29 mouse cellular contexts compared by ENCODE assay signal in the genomic region with DNA sequence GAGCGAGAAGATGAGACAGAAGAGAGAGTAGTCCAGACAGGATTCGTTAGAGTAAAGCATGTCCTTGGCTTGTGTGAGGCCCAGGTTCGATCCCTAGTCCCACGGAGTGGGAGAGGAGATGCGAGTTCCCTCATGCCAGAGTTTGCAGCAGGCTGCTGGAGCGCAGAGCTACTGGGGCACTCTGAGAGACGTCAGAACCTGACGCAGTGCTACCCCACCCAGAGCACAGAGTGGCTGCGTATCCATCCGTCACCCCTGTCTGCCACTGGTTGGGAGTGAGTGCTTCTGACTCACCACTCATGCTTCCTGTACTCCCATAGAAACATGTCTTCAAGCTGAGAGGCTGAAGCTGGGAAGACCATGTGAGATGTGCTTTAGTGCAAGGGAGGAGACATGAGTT. TPM values are rescaled to one million over a fixed set of nuclear protein-coding genes. Genes with fewer than 3 reads are reported as not detected.
A peak's percentile ranks its signal among the peaks of the same experiment; 100 is the strongest.
DNase-seq lines count a peak whose midpoint lies in the region; ATAC-seq and TF ChIP-seq lines count a peak whose summit lies in the region.
"Had no signal": no experiment of that assay in that cellular context is flagged by ENCODE, and none has a peak within 500 bp of the region (broad histone marks: within the 10 kb centered on the region; RNA-seq: fewer than 3 reads in every experiment).

No protein-coding gene starts in this region.

- no peak overlapping the region for H3K4me3 ChIP-seq in forebrain, postnatal 0 days (ENCODE audit: low read depth, low read length)
- no peak overlapping the region for H3K4me3 ChIP-seq in forebrain, embryonic 12.5 days (replicated peaks)
- H3K4me3 ChIP-seq in olfactory bulb, adult 2 months (ENCODE audit: insufficient read depth, low read depth, low read length): no peak overlapping the region
- no peak overlapping the region for H3K4me3 ChIP-seq in hindbrain, embryonic 10.5 days
- H3K4me3 ChIP-seq: embryonic facial prominence, embryonic 10.5 days; embryonic facial prominence, embryonic 13.5 days; erythroblast, embryonic 14.5 days; forebrain, embryonic 15.5 days; hindbrain, embryonic 13.5 days; intestine, embryonic 15.5 days; kidney, embryonic 15.5 days had no signal

- peaks cover 88% of the 10 kb centered on the region for H3K36me3 ChIP-seq in forebrain, postnatal 0 days (ENCODE audit: insufficient read depth)
- H3K36me3 ChIP-seq in forebrain, embryonic 12.5 days (replicated peaks): peaks cover 84% of the 10 kb centered on the region
- peaks cover 95% of the 10 kb centered on the region for H3K36me3 ChIP-seq in hindbrain, embryonic 10.5 days

- no peaks in the 10 kb centered on the region for H3K4me1 ChIP-seq in forebrain, postnatal 0 days (ENCODE audit: insufficient read depth)
- H3K4me1 ChIP-seq in forebrain, embryonic 12.5 days: no peaks in the 10 kb centered on the region
- peaks cover 13% of the 10 kb centered on the region for H3K4me1 ChIP-seq in olfactory bulb, adult 2 months (ENCODE audit: control insufficient read depth, insufficient read depth, low read length)
- H3K4me1 ChIP-seq in hindbrain, embryonic 10.5 days (replicated peaks): no peaks in the 10 kb centered on the region
- H3K4me1 ChIP-seq: embryonic facial prominence, embryonic 10.5 days; forebrain, embryonic 15.5 days; hindbrain, embryonic 13.5 days had no signal

- no peak overlapping the region for H3K9ac ChIP-seq in forebrain, postnatal 0 days
- H3K9ac ChIP-seq in forebrain, embryonic 12.5 days: no peak overlapping the region
- H3K9ac ChIP-seq: forebrain, embryonic 15.5 days; hindbrain, embryonic 13.5 days; intestine, embryonic 15.5 days; kidney, embryonic 15.5 days had no signal

- no peak for TF ChIP-seq CTCF in forebrain, postnatal 0 days (IDR thresholded peaks at IDR 0.05; ENCODE audit: low read depth)
- TF ChIP-seq CTCF in olfactory bulb, adult 2 months (IDR thresholded peaks at IDR 0.05; ENCODE audit: insufficient read depth, low read depth, low read length): no peak

- no peaks in the 10 kb centered on the region for H3K9me3 ChIP-seq in forebrain, postnatal 0 days (ENCODE audit: low read length)
- no peaks in the 10 kb centered on the region for H3K9me3 ChIP-seq in forebrain, embryonic 12.5 days
- no peaks in the 10 kb centered on the region for H3K9me3 ChIP-seq in hindbrain, embryonic 10.5 days
- H3K9me3 ChIP-seq: embryonic facial prominence, embryonic 10.5 days; embryonic facial prominence, embryonic 13.5 days; forebrain, embryonic 15.5 days; hindbrain, embryonic 13.5 days; intestine, embryonic 15.5 days; kidney, embryonic 15.5 days had no signal

- H3K27me3 ChIP-seq in forebrain, postnatal 0 days (ENCODE audit: insufficient read depth, low read length): no peaks in the 10 kb centered on the region
- H3K27me3 ChIP-seq in forebrain, embryonic 12.5 days: no peaks in the 10 kb centered on the region
- H3K27me3 ChIP-seq in hindbrain, embryonic 10.5 days (ENCODE audit: insufficient read depth, poor library complexity, severe bottlenecking): no peaks in the 10 kb centered on the region
- H3K27me3 ChIP-seq: embryonic facial prominence, embryonic 13.5 days; forebrain, embryonic 15.5 days; hindbrain, embryonic 13.5 days; intestine, embryonic 15.5 days; kidney, embryonic 15.5 days had no signal

- TF ChIP-seq POLR2A in olfactory bulb, adult 2 months (IDR thresholded peaks at IDR 0.05; ENCODE audit: insufficient read depth, low read depth, low read length): no peak

- no peak overlapping the region for H3K4me2 ChIP-seq in forebrain, postnatal 0 days (ENCODE audit: low read depth)
- H3K4me2 ChIP-seq in forebrain, embryonic 12.5 days: no peak overlapping the region
- H3K4me2 ChIP-seq: embryonic facial prominence, embryonic 13.5 days; forebrain, embryonic 15.5 days; heart, embryonic 11.5 days; hindbrain, embryonic 13.5 days; intestine, embryonic 15.5 days; kidney, embryonic 15.5 days had no signal

- ATAC-seq in forebrain, postnatal 0 days: peak; percentile 50; the same call in 1 of the 2 replicates
- no peak for ATAC-seq in forebrain, embryonic 12.5 days (ENCODE audit: low FRiP score)
- ATAC-seq in granulocyte monocyte progenitor cell, adult 5-6 weeks (replicated peaks; ENCODE audit: poor library complexity, severe bottlenecking): no peak
- ATAC-seq: CD4-positive, CD25-positive, alpha-beta regulatory T cell, adult 4 months; forebrain, embryonic 15.5 days; hindbrain, embryonic 16.5 days; intestine, embryonic 15.5 days had no signal

- peak; percentile 28 for DNase-seq in adrenal gland, adult 2 months
- DNase-seq in adrenal gland, postnatal 4 days (ENCODE audit: low spot score in 2 of 2): no peak
- no peak for DNase-seq in forebrain, postnatal 0 days
- peak; percentile 62 for DNase-seq in NIH3T3 (ENCODE audit: low read depth)
- DNase-seq in hindbrain, embryonic 10.5 days (ENCODE audit: low spot score): no peak
- DNase-seq: adrenal gland, postnatal 10 days; cerebellum, adult 8-10 months; cerebellum, postnatal 10 days; cerebellum, postnatal 36 days; embryo, embryonic 11 days; gastrocnemius, postnatal 36 days; kidney, adult 11 months; kidney, adult 8-10 months had no signal

- no peak overlapping the region for H3K27ac ChIP-seq in forebrain, postnatal 0 days (ENCODE audit: low read depth, low read length)
- H3K27ac ChIP-seq in forebrain, embryonic 12.5 days: no peak overlapping the region
- H3K27ac ChIP-seq in olfactory bulb, adult 2 months (ENCODE audit: insufficient read depth, low read depth, low read length): peak overlapping the region; percentile 12; the same call in 1 of the 2 replicates
- no peak overlapping the region for H3K27ac ChIP-seq in hindbrain, embryonic 10.5 days
- H3K27ac ChIP-seq: embryonic facial prominence, embryonic 10.5 days; embryonic facial prominence, embryonic 13.5 days; forebrain, embryonic 15.5 days; hindbrain, embryonic 13.5 days; intestine, embryonic 15.5 days; kidney, embryonic 15.5 days had no signal

- WGBS in forebrain, postnatal 0 days: 87% methylated on average over 10 of the region's 10 CpGs
- 86% methylated on average over 10 of the region's 10 CpGs for WGBS in forebrain, embryonic 12.5 days
- 53% methylated on average over 10 of the region's 10 CpGs for WGBS in olfactory bulb, adult 2 months
- 83% methylated on average over 10 of the region's 10 CpGs for WGBS in hindbrain, embryonic 10.5 days

RNA-seq across cellular contexts. Expression of gene Rbm4b, which starts 14.8 kb away (rescaled TPM):
- total RNA-seq in adrenal gland, adult 2 months (2021): 10 to 100 TPM; 12.4 to 17.9 TPM
- 5.8 and 7.4 TPM in 2 replicates for polyA plus RNA-seq in adrenal gland, adult 2 months (2012; rRNA removed)
- 10 to 100 TPM; 15.7 to 15.9 TPM for total RNA-seq in adrenal gland, postnatal 4 days (2021)
- 84.8 and 90.6 TPM in 2 replicates for total RNA-seq in forebrain, postnatal 0 days (2014; rRNA removed)
- polyA plus RNA-seq in forebrain, postnatal 0 days (2015; fragmentation: Nextera tagmentation; extraction: Ambion mirVana): 79.8 and 88.7 TPM in 2 replicates
- polyA plus RNA-seq in forebrain, embryonic 12.5 days (2016; fragmentation: Nextera tagmentation; extraction: Ambion mirVana): 151 and 159 TPM in 2 replicates
- not detected in 2 replicates for polyA plus RNA-seq in olfactory bulb, adult 2 months (2012; ENCODE audit: insufficient read depth, insufficient read length, low replicate concordance, missing spikeins)
- 108 and 124 TPM in 2 replicates for polyA plus RNA-seq in hindbrain, embryonic 10.5 days (2016; fragmentation: Nextera tagmentation; extraction: Ambion mirVana)
- 7.1 and 11.0 TPM in 2 replicates for total RNA-seq in granulocyte monocyte progenitor cell, adult 5-6 weeks (2014; fragmentation: Nextera tagmentation)
- 9.8 and 17.5 TPM in 2 replicates for total RNA-seq in granulocyte monocyte progenitor cell, adult 5-6 weeks (2017)

RNA-seq across cellular contexts. Expression of gene Sptbn2, which starts 30.5 kb away (rescaled TPM):
- under 1 TPM; 0.58 to 0.83 TPM for total RNA-seq in adrenal gland, adult 2 months (2021)
- 0.30 and 0.42 TPM in 2 replicates for polyA plus RNA-seq in adrenal gland, adult 2 months (2012; rRNA removed)
- 1 to 10 TPM; 4.7 to 5.3 TPM for total RNA-seq in adrenal gland, postnatal 4 days (2021)
- total RNA-seq in forebrain, postnatal 0 days (2014; rRNA removed): 169 and 196 TPM in 2 replicates
- polyA plus RNA-seq in forebrain, postnatal 0 days (2015; fragmentation: Nextera tagmentation; extraction: Ambion mirVana): 24.3 and 25.4 TPM in 2 replicates
- 25.2 and 27.3 TPM in 2 replicates for polyA plus RNA-seq in forebrain, embryonic 12.5 days (2016; fragmentation: Nextera tagmentation; extraction: Ambion mirVana)
- polyA plus RNA-seq in olfactory bulb, adult 2 months (2012; ENCODE audit: insufficient read depth, insufficient read length, low replicate concordance, missing spikeins): 60.8 TPM in 1 of 2 replicates, not detected in the other
- polyA plus RNA-seq in hindbrain, embryonic 10.5 days (2016; fragmentation: Nextera tagmentation; extraction: Ambion mirVana): 12.7 and 20.6 TPM in 2 replicates
- 0.23 TPM in 1 of 2 replicates, not detected in the other for total RNA-seq in granulocyte monocyte progenitor cell, adult 5-6 weeks (2014; fragmentation: Nextera tagmentation)
- not detected in 2 replicates for total RNA-seq in granulocyte monocyte progenitor cell, adult 5-6 weeks (2017)
- polyA plus RNA-seq: erythroblast, embryonic 14.5 days had no signal

RNA-seq across cellular contexts. Expression of gene Gm960, which starts 43.0 kb away (rescaled TPM):
- total RNA-seq in adrenal gland, adult 2 months (2021): under 1 TPM in 1 of 2 experiments, not detected in 1; 0.12 TPM
- 0.27 and 2.3 TPM in 2 replicates for polyA plus RNA-seq in adrenal gland, adult 2 months (2012; rRNA removed)
- under 1 TPM; 0.28 to 0.56 TPM for total RNA-seq in adrenal gland, postnatal 4 days (2021)
- total RNA-seq in forebrain, postnatal 0 days (2014; rRNA removed): 4.5 and 7.4 TPM in 2 replicates
- 4.9 and 7.3 TPM in 2 replicates for polyA plus RNA-seq in forebrain, postnatal 0 days (2015; fragmentation: Nextera tagmentation; extraction: Ambion mirVana)
- 4.5 and 5.4 TPM in 2 replicates for polyA plus RNA-seq in forebrain, embryonic 12.5 days (2016; fragmentation: Nextera tagmentation; extraction: Ambion mirVana)
- not detected in 2 replicates for polyA plus RNA-seq in olfactory bulb, adult 2 months (2012; ENCODE audit: insufficient read depth, insufficient read length, low replicate concordance, missing spikeins)
- polyA plus RNA-seq in hindbrain, embryonic 10.5 days (2016; fragmentation: Nextera tagmentation; extraction: Ambion mirVana): 2.9 and 3.1 TPM in 2 replicates
- total RNA-seq in granulocyte monocyte progenitor cell, adult 5-6 weeks (2014; fragmentation: Nextera tagmentation): not detected in 2 replicates
- not detected in 2 replicates for total RNA-seq in granulocyte monocyte progenitor cell, adult 5-6 weeks (2017)
- total RNA-seq: gastrocnemius, adult 8-10 months; heart, adult 8-10 months; heart, postnatal 25 days had no signal
- polyA plus RNA-seq: CD4-positive, CD25-positive, alpha-beta regulatory T cell, adult 4 months had no signal

RNA-seq across cellular contexts. Expression of gene Rbm4, which starts 52.2 kb away (rescaled TPM):
- 10 to 100 TPM; 50.2 to 72.7 TPM for total RNA-seq in adrenal gland, adult 2 months (2021)
- polyA plus RNA-seq in adrenal gland, adult 2 months (2012; rRNA removed): 11.8 and 14.7 TPM in 2 replicates
- 10 to 100 TPM; 65.4 to 65.7 TPM for total RNA-seq in adrenal gland, postnatal 4 days (2021)
- 106 and 145 TPM in 2 replicates for total RNA-seq in forebrain, postnatal 0 days (2014; rRNA removed)
- 45.0 and 56.9 TPM in 2 replicates for polyA plus RNA-seq in forebrain, postnatal 0 days (2015; fragmentation: Nextera tagmentation; extraction: Ambion mirVana)
- polyA plus RNA-seq in forebrain, embryonic 12.5 days (2016; fragmentation: Nextera tagmentation; extraction: Ambion mirVana): 86.4 and 95.2 TPM in 2 replicates
- polyA plus RNA-seq in olfactory bulb, adult 2 months (2012; ENCODE audit: insufficient read depth, insufficient read length, low replicate concordance, missing spikeins): 103 TPM in 1 of 2 replicates, not detected in the other
- polyA plus RNA-seq in hindbrain, embryonic 10.5 days (2016; fragmentation: Nextera tagmentation; extraction: Ambion mirVana): 104 and 106 TPM in 2 replicates
- 42.0 and 44.5 TPM in 2 replicates for total RNA-seq in granulocyte monocyte progenitor cell, adult 5-6 weeks (2014; fragmentation: Nextera tagmentation)
- total RNA-seq in granulocyte monocyte progenitor cell, adult 5-6 weeks (2017): 63.5 and 69.9 TPM in 2 replicates

Comparison
In these comparisons a context has a peak if more than half of its experiments do, and no peak if none do; other contexts are left out.
1. DNase-seq: peak in adrenal gland, adult 2 months (single experiment) and NIH3T3 (single experiment); none in adrenal gland, postnatal 4 days (0 of 2), forebrain, postnatal 0 days (single experiment) and hindbrain, embryonic 10.5 days (single experiment).